Mouse (Mus musculus): ENCODE measurements around the gene Elp4. TPM values are rescaled to one million over a fixed set of nuclear protein-coding genes. Genes with fewer than 3 reads are reported as not detected.

Gene Elp4
- polyA plus RNA-seq, 1 experiment from 2014 or later, result 22.8 TPM

GRCm38 (mm10) chr2:105659926-105660873 lies 244.2 kb downstream of the Elp4 start:
- H3K4me3 ChIP-seq (replicated peaks; ENCODE audit: low read depth, low read length), result no peak overlapping the region

GRCm38 (mm10) chr2:105659350-105659749 lies 245.0 kb downstream of the Elp4 start:
- no peak for TF ChIP-seq CTCF (IDR thresholded peaks at IDR 0.05; ENCODE audit: low read depth)
- Histone ChIP-seq H3K4me2 (ENCODE audit: low read length) (no peak overlapping the region), H3K4me3 (replicated peaks; ENCODE audit: low read depth, low read length) (no peak overlapping the region), H3K9me3 (replicated peaks; ENCODE audit: low read length) (no peaks in the 10 kb centered on the region), H3K4me1 (replicated peaks; ENCODE audit: insufficient read depth, low read length) (peaks cover 4% of the 10 kb centered on the region; the same call in 1 of the 2 replicates), H3K27ac (no peak overlapping the region), H3K27me3 (ENCODE audit: insufficient read depth, low read length) (peaks cover 72% of the 10 kb centered on the region), H3K36me3 (ENCODE audit: insufficient read depth, low read length) (no peaks in the 10 kb centered on the region), H3K9ac (ENCODE audit: low read depth, low read length) (no peak overlapping the region)
- WGBS, result 4% methylated on average over 9 of the region's 9 CpGs
- ATAC-seq (replicated peaks; ENCODE audit: low FRiP score, low read depth) (no peak), DNase-seq (ENCODE audit: low spot score) (no peak)

More at GRCm38 (mm10) chr2:105659926-105660873, 244.2 kb downstream of the Elp4 start:
- DNase-seq (ENCODE audit: low spot score) (no peak), ATAC-seq (replicated peaks; ENCODE audit: low FRiP score, low read depth) (0 out of 2 replicates have a peak, but pooled peaks have one; percentile 36)
- H3K27ac ChIP-seq, result no peak overlapping the region
- no peak for TF ChIP-seq CTCF (IDR thresholded peaks at IDR 0.05; ENCODE audit: low read depth)
- 0 out of 2 replicates have a peak overlapping the region, but pooled peaks have one; percentile 18 for H3K4me2 ChIP-seq (ENCODE audit: low read length)
- 2% methylated on average over 41 of the region's 41 CpGs for WGBS
- peaks cover 4% of the 10 kb centered on the region; the same call in 1 of the 2 replicates for H3K4me1 ChIP-seq (replicated peaks; ENCODE audit: insufficient read depth, low read length)
- H3K9ac ChIP-seq (ENCODE audit: low read depth, low read length), result no peak overlapping the region
- H3K27me3 ChIP-seq (ENCODE audit: insufficient read depth, low read length), result peaks cover 80% of the 10 kb centered on the region
- H3K36me3 ChIP-seq (ENCODE audit: insufficient read depth, low read length), result no peaks in the 10 kb centered on the region
- H3K9me3 ChIP-seq (replicated peaks; ENCODE audit: low read length), result no peaks in the 10 kb centered on the region

- no peak overlapping the region for H3K9ac ChIP-seq (ENCODE audit: low read depth, low read length)
- H3K27me3 ChIP-seq (ENCODE audit: insufficient read depth, low read length), result peaks cover 49% of the 10 kb centered on the region
- H3K4me1 ChIP-seq (replicated peaks; ENCODE audit: insufficient read depth, low read length), result peaks cover 4% of the 10 kb centered on the region; the same call in 1 of the 2 replicates
- no peak overlapping the region for H3K27ac ChIP-seq
- H3K4me2 ChIP-seq (ENCODE audit: low read length), result no peak overlapping the region
- 64% methylated on average over 8 of the region's 8 CpGs for WGBS
- H3K36me3 ChIP-seq (ENCODE audit: insufficient read depth, low read length), result no peaks in the 10 kb centered on the region
- H3K9me3 ChIP-seq (replicated peaks; ENCODE audit: low read length), result no peaks in the 10 kb centered on the region
- H3K4me3 ChIP-seq (replicated peaks; ENCODE audit: low read depth, low read length), result no peak overlapping the region
- no peak for TF ChIP-seq CTCF (IDR thresholded peaks at IDR 0.05; ENCODE audit: low read depth)
- DNase-seq (ENCODE audit: low spot score) (no peak), ATAC-seq (replicated peaks; ENCODE audit: low FRiP score, low read depth) (no peak)
These were observed 247.9 kb downstream of the Elp4 start for GRCm38 (mm10) chr2:105656456-105656855.

Other genes with a start within 250 kb of the Elp4 start
- 0.38 TPM in 1 of 2 replicates, not detected in the other for gene Pax6, start 235.7 kb downstream of the Elp4 start, polyA plus RNA-seq (2015; fragmentation: Nextera tagmentation; extraction: Ambion mirVana)
- 152 and 157 TPM in 2 replicates for gene Immp1l, start 74 bp upstream of the Elp4 start, polyA plus RNA-seq (2015; fragmentation: Nextera tagmentation; extraction: Ambion mirVana)
- 41.9 and 43.9 TPM in 2 replicates for gene Dnajc24, start 99.0 kb upstream of the Elp4 start, polyA plus RNA-seq (2015; fragmentation: Nextera tagmentation; extraction: Ambion mirVana)

Data from kidney, postnatal 0 days (tissue).